Mouse (Mus musculus) intestine, embryonic 14.5 days (tissue): ENCODE measurements around the gene Sema3c. TPM values are rescaled to one million over a fixed set of nuclear protein-coding genes. Genes with fewer than 3 reads are reported as not detected.

Experiments used
- ATAC-seq: fragments of 200-750 bp; cut with Nextera tagmentation; replicated peaks from 2 replicates; pipeline ENCODE4 v1.8.0; 2017; ENCODE audit warnings: low read depth, moderate number of reproducible peaks, moderate TSS enrichment, moderate library complexity; ENCODE audit not compliant: low FRiP score, low TSS enrichment
- DNase-seq: peaks from one replicate; pipeline ENCODE4 v3.0.0-alpha.2; 2018; ENCODE audit warnings: low spot score
- H3K27ac ChIP-seq: fragments of 300-500 bp; sonication (generic); 2 replicates; pipeline ENCODE4 v1.5.1; 2014; ENCODE audit warnings: low read depth, mild to moderate bottlenecking, control low read depth
- H3K27me3 ChIP-seq: fragments of 300-500 bp; sonication (generic); replicated peaks from 2 replicates; pipeline ENCODE4 v1.6.1; 2014; ENCODE audit warnings: low read length, control low read depth; ENCODE audit not compliant: control insufficient read depth, insufficient read depth
- H3K36me3 ChIP-seq: fragments of 300-500 bp; sonication (generic); 2 replicates; pipeline ENCODE4 v1.6.1; 2014; ENCODE audit warnings: low read length, control low read depth; ENCODE audit not compliant: control insufficient read depth, insufficient read depth
- H3K4me1 ChIP-seq: fragments of 300-500 bp; sonication (generic); replicated peaks from 2 replicates; pipeline ENCODE4 v1.6.1; 2014; ENCODE audit warnings: low read length, control low read depth, mixed read lengths; ENCODE audit not compliant: control insufficient read depth, insufficient read depth
- H3K4me2 ChIP-seq: fragments of 300-500 bp; sonication (generic); 2 replicates; pipeline ENCODE4 v1.6.1; 2014; ENCODE audit warnings: low read length
- H3K4me3 ChIP-seq: fragments of 300-500 bp; sonication (generic); 2 replicates; pipeline ENCODE4 v1.5.1; 2014; ENCODE audit warnings: low read depth, low read length, control low read depth, mixed read lengths
- H3K9ac ChIP-seq: fragments of 300-500 bp; sonication (generic); 2 replicates; pipeline ENCODE4 v1.6.1; 2014; ENCODE audit warnings: mild to moderate bottlenecking, low read length
- H3K9me3 ChIP-seq: fragments of 300-500 bp; sonication (generic); 2 replicates; pipeline ENCODE4 v1.6.1; 2016; ENCODE audit warnings: low read length, control low read depth; ENCODE audit not compliant: control insufficient read depth
- WGBS: fragments of 180-500 bp; shearing (Covaris S2); extraction: QIAGEN DNeasy Blood & Tissue Kit; methylation state at CpG from one replicate; pipeline ENCODE4 v1.1.7; 2014; 5-methylcytosine and 5-hydroxymethylcytosine counted together
- polyA plus RNA-seq: library from polyadenylated mRNA; unstranded; fragments of >200 nt; fragmentation: Nextera tagmentation; extraction: Ambion mirVana; gene quantifications from 2 replicates; pipeline ENCODE4 v1.2.1, GENCODE M21; 2014

Gene Sema3c
- polyA plus RNA-seq, 1 experiment from 2014 or later, result 58.7 TPM

GRCm38 (mm10) chr5:17680862-17681261, 106.8 kb downstream of the Sema3c start:
- Histone ChIP-seq H3K36me3 (no peaks in the 10 kb centered on the region), H3K27ac (no peak overlapping the region), H3K9ac (no peak overlapping the region), H3K27me3 (no peaks in the 10 kb centered on the region), H3K9me3 (no peaks in the 10 kb centered on the region), H3K4me1 (no peaks in the 10 kb centered on the region), H3K4me2 (no peak overlapping the region), H3K4me3 (no peak overlapping the region)
- ATAC-seq (no peak), DNase-seq (no peak)
- 92% methylated on average over 2 of the region's 2 CpGs for WGBS

GRCm38 (mm10) chr5:17689121-17689520, 115.0 kb downstream of the Sema3c start:
- ATAC-seq, result no peak
- 62% methylated on average over 2 of the region's 2 CpGs for WGBS

GRCm38 (mm10) chr5:17689604-17690003, 115.5 kb downstream of the Sema3c start:
- Histone ChIP-seq H3K4me1 (peaks cover 3% of the 10 kb centered on the region; the same call in 1 of the 2 replicates), H3K9ac (no peak overlapping the region), H3K27me3 (no peaks in the 10 kb centered on the region), H3K4me3 (no peak overlapping the region), H3K27ac (no peak overlapping the region), H3K9me3 (no peaks in the 10 kb centered on the region), H3K36me3 (no peaks in the 10 kb centered on the region), H3K4me2 (no peak overlapping the region)
- ATAC-seq (no peak), DNase-seq (peak; percentile 51)
- 57% methylated on average over 5 of the region's 5 CpGs for WGBS

More at GRCm38 (mm10) chr5:17689121-17689520, 115.0 kb downstream of the Sema3c start:
- no peaks in the 10 kb centered on the region for H3K9me3 ChIP-seq
- H3K27me3 ChIP-seq, result no peaks in the 10 kb centered on the region
- H3K27ac ChIP-seq, result no peak overlapping the region
- no peak overlapping the region for H3K4me3 ChIP-seq
- no peak overlapping the region for H3K4me2 ChIP-seq
- H3K36me3 ChIP-seq, result no peaks in the 10 kb centered on the region
- H3K4me1 ChIP-seq, result peaks cover 3% of the 10 kb centered on the region; the same call in 1 of the 2 replicates
- no peak for DNase-seq
- H3K9ac ChIP-seq, result no peak overlapping the region

- H3K4me2 ChIP-seq, result no peak overlapping the region
- no peaks in the 10 kb centered on the region for H3K27me3 ChIP-seq
- no peaks in the 10 kb centered on the region; the same call in 1 of the 2 replicates for H3K36me3 ChIP-seq
- no peak overlapping the region for H3K27ac ChIP-seq
- H3K4me1 ChIP-seq, result no peaks in the 10 kb centered on the region
- 69% methylated on average over 2 of the region's 2 CpGs for WGBS
- H3K9ac ChIP-seq, result no peak overlapping the region
- ATAC-seq (no peak), DNase-seq (no peak)
- H3K4me3 ChIP-seq, result no peak overlapping the region
- no peaks in the 10 kb centered on the region for H3K9me3 ChIP-seq
Measured at GRCm38 (mm10) chr5:17695366-17695765, 121.3 kb downstream of the Sema3c start.

- H3K4me3 ChIP-seq, result no peak overlapping the region
- H3K9ac ChIP-seq, result no peak overlapping the region
- no peaks in the 10 kb centered on the region for H3K9me3 ChIP-seq
- DNase-seq (no peak), ATAC-seq (no peak)
- no peaks in the 10 kb centered on the region; the same call in 1 of the 2 replicates for H3K36me3 ChIP-seq
- no peak overlapping the region for H3K4me2 ChIP-seq
- H3K27me3 ChIP-seq, result no peaks in the 10 kb centered on the region
- no peak overlapping the region for H3K27ac ChIP-seq
- H3K4me1 ChIP-seq, result no peaks in the 10 kb centered on the region
- 96% methylated on average over 2 of the region's 2 CpGs for WGBS
Measured at GRCm38 (mm10) chr5:17698905-17699304, 124.8 kb downstream of the Sema3c start.

GRCm38 (mm10) chr5:17704160-17704559, 130.1 kb downstream of the Sema3c start:
- Histone ChIP-seq H3K27ac (no peak overlapping the region), H3K27me3 (no peaks in the 10 kb centered on the region), H3K4me1 (no peaks in the 10 kb centered on the region), H3K4me2 (no peak overlapping the region), H3K9ac (no peak overlapping the region), H3K36me3 (no peaks in the 10 kb centered on the region), H3K9me3 (no peaks in the 10 kb centered on the region), H3K4me3 (no peak overlapping the region)
- WGBS, result 55% methylated on average over 3 of the region's 3 CpGs
- DNase-seq (no peak), ATAC-seq (no peak)

GRCm38 (mm10) chr5:17707086-17707485, 133.0 kb downstream of the Sema3c start:
- DNase-seq (no peak), ATAC-seq (no peak)
- no peaks in the 10 kb centered on the region for H3K36me3 ChIP-seq
- no peak overlapping the region for H3K4me2 ChIP-seq
- H3K27me3 ChIP-seq, result no peaks in the 10 kb centered on the region
- H3K9ac ChIP-seq, result no peak overlapping the region
- 54% methylated on average over 3 of the region's 3 CpGs for WGBS
- no peaks in the 10 kb centered on the region for H3K9me3 ChIP-seq
- H3K27ac ChIP-seq, result no peak overlapping the region
- no peak overlapping the region for H3K4me3 ChIP-seq
- no peaks in the 10 kb centered on the region for H3K4me1 ChIP-seq

GRCm38 (mm10) chr5:17712374-17712773, 138.3 kb downstream of the Sema3c start:
- no peaks in the 10 kb centered on the region for H3K27me3 ChIP-seq
- H3K36me3 ChIP-seq, result no peaks in the 10 kb centered on the region
- ATAC-seq (no peak), DNase-seq (no peak)
- 73% methylated on average over 4 of the region's 4 CpGs for WGBS
- no peaks in the 10 kb centered on the region for H3K4me1 ChIP-seq
- H3K9me3 ChIP-seq, result no peaks in the 10 kb centered on the region
- no peak overlapping the region for H3K4me2 ChIP-seq
- H3K4me3 ChIP-seq, result no peak overlapping the region
- no peak overlapping the region for H3K9ac ChIP-seq
- H3K27ac ChIP-seq, result no peak overlapping the region

- no peak for DNase-seq
- ATAC-seq, result no peak
- 82% methylated on average over 1 of the region's 1 CpGs for WGBS
Measured at GRCm38 (mm10) chr5:17715206-17715605, 141.1 kb downstream of the Sema3c start.

More at GRCm38 (mm10) chr5:17715206-17715605, 141.1 kb downstream of the Sema3c start:
- no peak overlapping the region for H3K27ac ChIP-seq
- peaks cover 6% of the 10 kb centered on the region; the same call in 1 of the 2 replicates for H3K36me3 ChIP-seq
- no peak overlapping the region for H3K4me2 ChIP-seq
- H3K4me1 ChIP-seq, result no peaks in the 10 kb centered on the region
- no peaks in the 10 kb centered on the region for H3K27me3 ChIP-seq
- no peaks in the 10 kb centered on the region for H3K9me3 ChIP-seq
- no peak overlapping the region for H3K9ac ChIP-seq
- no peak overlapping the region for H3K4me3 ChIP-seq
